Mouse (Mus musculus): Measurements from ENCODE around the gene Tle4. TPM values are rescaled to one million over a fixed set of nuclear protein-coding genes. Genes with fewer than 3 reads are reported as not detected.

The Tle4 gene
- polyA plus RNA-seq, 1 experiment: 16.3 TPM

- H3K27me3 ChIP-seq (ENCODE audit: control insufficient read depth, insufficient read depth, low read length): no peaks in the 10 kb centered on the region
- TF ChIP-seq CTCF (IDR thresholded peaks at IDR 0.05; ENCODE audit: borderline replicate concordance, insufficient read depth, low read depth, low read length): no peak
- no peak for TF ChIP-seq POLR2A (IDR thresholded peaks at IDR 0.05; ENCODE audit: borderline replicate concordance, insufficient read depth, low read length)
- 100% methylated on average over 1 of the region's 1 CpGs for WGBS
- H3K4me3 ChIP-seq (replicated peaks; ENCODE audit: insufficient read depth, low read depth, low read length): no peak overlapping the region
- H3K4me1 ChIP-seq (ENCODE audit: control insufficient read depth, insufficient read depth, low read length): no peaks in the 10 kb centered on the region
- no peak overlapping the region for H3K27ac ChIP-seq (ENCODE audit: insufficient read depth, low read length)
- DNase-seq: no peak
These were observed 81.4 kb downstream of the Tle4 start for GRCm38 (mm10) chr19:14516420-14516819.

DNA sequence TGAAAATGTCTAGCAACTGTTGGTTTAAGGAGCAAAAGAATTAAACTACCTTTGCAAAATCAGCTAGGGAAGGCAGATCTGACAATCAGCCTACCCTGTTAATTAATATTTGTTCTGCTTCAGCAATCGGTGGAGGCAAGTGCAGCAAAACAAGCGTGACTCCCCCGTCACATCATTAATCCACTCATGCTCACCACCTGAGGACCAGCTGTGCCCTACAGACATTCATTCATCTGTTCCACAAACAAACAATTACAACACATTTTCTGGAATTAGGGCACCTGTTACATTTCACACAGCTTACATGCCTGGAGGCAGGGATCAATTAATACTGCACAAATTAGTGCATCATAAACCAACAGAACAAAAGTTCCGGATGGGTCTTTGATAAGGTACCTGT lies 89.0 kb downstream of the Tle4 start:
- H3K27me3 ChIP-seq (ENCODE audit: control insufficient read depth, insufficient read depth, low read length): no peaks in the 10 kb centered on the region
- TF ChIP-seq POLR2A (IDR thresholded peaks at IDR 0.05; ENCODE audit: borderline replicate concordance, insufficient read depth, low read length) (no peak), CTCF (IDR thresholded peaks at IDR 0.05; ENCODE audit: borderline replicate concordance, insufficient read depth, low read depth, low read length) (no peak)
- DNase-seq: peak in 1 of 2 experiments; percentile 5
- peaks cover 2% of the 10 kb centered on the region; the same call in 1 of the 2 replicates for H3K4me1 ChIP-seq (ENCODE audit: control insufficient read depth, insufficient read depth, low read length)
- WGBS: 48% methylated on average over 4 of the region's 4 CpGs
- H3K4me3 ChIP-seq (replicated peaks; ENCODE audit: insufficient read depth, low read depth, low read length): no peak overlapping the region
- H3K27ac ChIP-seq (ENCODE audit: insufficient read depth, low read length): no peak overlapping the region

- Histone ChIP-seq H3K4me1 (ENCODE audit: control insufficient read depth, insufficient read depth, low read length) (peaks cover 2% of the 10 kb centered on the region; the same call in 1 of the 2 replicates), H3K27ac (ENCODE audit: insufficient read depth, low read length) (no peak overlapping the region), H3K4me3 (replicated peaks; ENCODE audit: insufficient read depth, low read depth, low read length) (no peak overlapping the region), H3K27me3 (ENCODE audit: control insufficient read depth, insufficient read depth, low read length) (no peaks in the 10 kb centered on the region)
- no peak for DNase-seq
- no peak for TF ChIP-seq POLR2A (IDR thresholded peaks at IDR 0.05; ENCODE audit: borderline replicate concordance, insufficient read depth, low read length)
- TF ChIP-seq CTCF (IDR thresholded peaks at IDR 0.05; ENCODE audit: borderline replicate concordance, insufficient read depth, low read depth, low read length): no peak
- WGBS: 78% methylated on average over 2 of the region's 2 CpGs
These were observed 89.9 kb downstream of the Tle4 start for GRCm38 (mm10) chr19:14507911-14508310.

DNA sequence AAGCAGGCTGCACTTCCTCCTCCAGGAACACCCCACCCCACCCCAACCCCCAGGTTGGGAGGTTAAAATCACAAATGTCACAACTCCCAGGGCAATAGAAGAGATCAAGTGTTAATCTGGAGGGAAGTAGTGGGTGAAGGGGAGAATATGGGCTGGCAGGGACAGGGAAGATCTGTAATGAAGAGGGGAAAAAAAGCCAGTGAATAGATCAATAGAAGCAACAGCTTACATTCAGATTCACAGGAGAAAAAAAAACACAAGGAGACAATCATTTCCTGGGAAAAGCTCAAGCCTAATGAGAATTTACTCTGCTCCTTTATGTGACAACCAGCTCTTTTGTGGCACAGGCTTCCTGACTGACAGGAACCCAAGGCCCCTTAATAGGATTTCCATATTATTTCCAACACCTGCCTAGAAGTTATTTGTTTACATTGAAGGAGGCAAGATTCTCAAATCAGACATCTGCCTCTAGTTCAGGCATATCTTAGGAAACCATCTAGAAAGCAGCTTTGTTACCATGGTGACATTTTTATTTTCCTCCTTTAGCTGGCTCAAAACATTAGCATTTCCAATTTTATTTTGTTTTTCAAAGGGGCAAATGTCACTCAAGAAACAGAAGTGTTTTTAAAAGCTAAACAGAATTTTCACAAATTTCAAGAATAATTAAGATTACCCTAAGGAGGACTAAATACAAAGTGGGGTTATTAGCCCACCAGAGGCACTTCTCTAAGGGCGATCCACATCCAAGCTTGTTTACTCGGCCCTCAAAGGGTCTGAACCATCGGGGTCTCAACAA lies 90.8 kb downstream of the Tle4 start:
- TF ChIP-seq POLR2A (IDR thresholded peaks at IDR 0.05; ENCODE audit: borderline replicate concordance, insufficient read depth, low read length): no peak
- TF ChIP-seq CTCF (IDR thresholded peaks at IDR 0.05; ENCODE audit: borderline replicate concordance, insufficient read depth, low read depth, low read length): no peak
- H3K27me3 ChIP-seq (ENCODE audit: control insufficient read depth, insufficient read depth, low read length): no peaks in the 10 kb centered on the region
- 69% methylated on average over 3 of the region's 3 CpGs for WGBS
- no peak for DNase-seq
- H3K4me3 ChIP-seq (replicated peaks; ENCODE audit: insufficient read depth, low read depth, low read length): no peak overlapping the region
- H3K4me1 ChIP-seq (ENCODE audit: control insufficient read depth, insufficient read depth, low read length): peaks cover 2% of the 10 kb centered on the region; the same call in 1 of the 2 replicates
- H3K27ac ChIP-seq (ENCODE audit: insufficient read depth, low read length): no peak overlapping the region

DNA sequence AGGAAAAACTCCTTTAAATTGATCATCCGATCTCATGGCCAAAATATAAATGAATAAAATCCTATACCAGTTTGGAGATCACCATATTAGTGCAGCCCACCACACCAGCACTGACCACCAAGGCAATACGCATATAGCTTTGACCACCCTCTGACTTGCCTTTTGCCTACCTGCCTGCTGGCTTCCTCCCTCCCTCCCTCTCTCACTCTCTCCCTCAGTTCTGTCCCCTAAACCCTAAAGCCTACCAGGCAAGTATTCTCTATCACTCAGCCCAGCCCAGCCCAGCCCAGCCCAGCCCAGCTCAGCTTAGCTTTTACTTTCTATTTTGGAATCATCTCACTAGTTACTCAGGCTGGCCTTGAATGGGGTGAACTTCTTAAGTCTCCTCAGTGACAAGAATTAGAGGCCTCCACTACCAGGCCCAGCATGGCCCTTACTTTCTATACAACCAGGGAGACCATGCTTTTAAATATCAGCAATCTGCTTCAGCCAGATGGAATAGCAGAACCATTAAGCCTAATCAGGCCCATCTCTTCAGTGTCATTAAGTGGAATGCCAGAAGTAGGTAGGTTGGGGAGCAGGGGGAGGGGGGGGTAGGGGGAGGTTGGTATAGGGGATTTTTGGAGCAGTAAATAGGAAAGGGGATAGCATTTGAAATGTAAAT lies 91.8 kb downstream of the Tle4 start:
- no peak for TF ChIP-seq CTCF (IDR thresholded peaks at IDR 0.05; ENCODE audit: borderline replicate concordance, insufficient read depth, low read depth, low read length)
- TF ChIP-seq POLR2A (IDR thresholded peaks at IDR 0.05; ENCODE audit: borderline replicate concordance, insufficient read depth, low read length): no peak
- 62% methylated on average over 2 of the region's 2 CpGs for WGBS
- peaks cover 2% of the 10 kb centered on the region; the same call in 1 of the 2 replicates for H3K4me1 ChIP-seq (ENCODE audit: control insufficient read depth, insufficient read depth, low read length)
- H3K27ac ChIP-seq (ENCODE audit: insufficient read depth, low read length): no peak overlapping the region
- no peak overlapping the region for H3K4me3 ChIP-seq (replicated peaks; ENCODE audit: insufficient read depth, low read depth, low read length)
- no peaks in the 10 kb centered on the region for H3K27me3 ChIP-seq (ENCODE audit: control insufficient read depth, insufficient read depth, low read length)
- no peak for DNase-seq

- peaks cover 2% of the 10 kb centered on the region; the same call in 1 of the 2 replicates for H3K4me1 ChIP-seq (ENCODE audit: control insufficient read depth, insufficient read depth, low read length)
- H3K27ac ChIP-seq (ENCODE audit: insufficient read depth, low read length): no peak overlapping the region
- no peak for DNase-seq
- no peaks in the 10 kb centered on the region for H3K27me3 ChIP-seq (ENCODE audit: control insufficient read depth, insufficient read depth, low read length)
- WGBS: 41% methylated on average over 3 of the region's 3 CpGs
- TF ChIP-seq POLR2A (IDR thresholded peaks at IDR 0.05; ENCODE audit: borderline replicate concordance, insufficient read depth, low read length) (no peak), CTCF (IDR thresholded peaks at IDR 0.05; ENCODE audit: borderline replicate concordance, insufficient read depth, low read depth, low read length) (no peak)
- H3K4me3 ChIP-seq (replicated peaks; ENCODE audit: insufficient read depth, low read depth, low read length): no peak overlapping the region
These were observed 92.5 kb downstream of the Tle4 start for GRCm38 (mm10) chr19:14505401-14505800.

DNA sequence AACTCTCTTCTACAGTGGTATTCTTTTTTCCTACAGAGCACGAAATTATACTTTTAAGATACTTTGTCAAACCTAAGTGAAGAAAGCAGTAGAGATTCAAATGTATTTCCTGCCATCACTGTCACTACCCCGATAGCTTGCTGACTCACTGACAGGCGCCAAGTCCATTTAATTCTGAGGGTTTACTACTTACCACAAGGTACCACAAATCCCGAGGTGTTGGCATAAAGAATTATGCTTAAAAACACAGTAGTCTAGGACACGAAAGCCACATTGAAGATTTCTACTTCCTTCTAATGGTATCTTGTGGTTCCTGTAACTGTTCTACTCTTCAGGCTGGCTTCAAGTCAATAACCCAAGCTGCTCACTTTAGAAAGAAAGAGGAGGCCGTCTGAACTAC lies 94.0 kb downstream of the Tle4 start:
- Histone ChIP-seq H3K27ac (ENCODE audit: insufficient read depth, low read length) (no peak overlapping the region), H3K4me1 (ENCODE audit: control insufficient read depth, insufficient read depth, low read length) (peaks cover 2% of the 10 kb centered on the region; the same call in 1 of the 2 replicates), H3K4me3 (replicated peaks; ENCODE audit: insufficient read depth, low read depth, low read length) (no peak overlapping the region), H3K27me3 (ENCODE audit: control insufficient read depth, insufficient read depth, low read length) (no peaks in the 10 kb centered on the region; the same call in 1 of the 2 replicates)
- DNase-seq: no peak
- TF ChIP-seq CTCF (IDR thresholded peaks at IDR 0.05; ENCODE audit: borderline replicate concordance, insufficient read depth, low read depth, low read length): no peak
- no peak for TF ChIP-seq POLR2A (IDR thresholded peaks at IDR 0.05; ENCODE audit: borderline replicate concordance, insufficient read depth, low read length)
- WGBS: 83% methylated on average over 6 of the region's 6 CpGs
